Comparison of ENCODE assay signal across 23 mouse cellular contexts in genomic region chr19:23486631-23487270, GRCm38 (mm10). TPM values are rescaled to one million over a fixed set of nuclear protein-coding genes. Genes with fewer than 3 reads are reported as not detected.
A peak's percentile ranks its signal among the peaks of the same experiment; 100 is the strongest.
DNase-seq lines count a peak whose midpoint lies in the region; ATAC-seq and TF ChIP-seq lines count a peak whose summit lies in the region.
"Had no signal": no experiment of that assay in that cellular context is flagged by ENCODE, and none has a peak within 500 bp of the region (broad histone marks: within the 10 kb centered on the region; RNA-seq: fewer than 3 reads in every experiment).

No protein-coding gene starts in this region.

- H3K27ac ChIP-seq in gastrocnemius, adult 2 months = peak overlapping the region; percentile 24; the same call in 1 of the 2 replicates
- peak overlapping the region; percentile 54; the same call in 1 of the 2 replicates for H3K27ac ChIP-seq in lung, embryonic 14.5 days (ENCODE audit: low read depth)
- no peak overlapping the region for H3K27ac ChIP-seq in hindbrain, embryonic 11.5 days (ENCODE audit: low read depth, low read length)
- H3K27ac ChIP-seq: embryonic facial prominence, embryonic 12.5 days; forebrain, embryonic 12.5 days; heart, embryonic 13.5 days; hindbrain, embryonic 13.5 days; hindbrain, postnatal 0 days had no signal

- DNase-seq in gastrocnemius, adult 2 months = no peak
- no peak for DNase-seq in gastrocnemius, postnatal 36 days
- peak; percentile 80 for DNase-seq in lung, embryonic 14.5 days
- no peak for DNase-seq in lung, postnatal 14 days
- peak; percentile 54 for DNase-seq in lung, postnatal 36 days
- no peak for DNase-seq in cerebellum, adult 9-11 months
- DNase-seq in hindbrain, embryonic 11.5 days (ENCODE audit: low spot score) = no peak
- DNase-seq: adrenal gland, adult 8-10 months; B cell, adult 2 months; cerebellum, adult 11 months; cerebellum, adult 8-10 months; cerebellum, postnatal 25 days; gastrocnemius, postnatal 14 days; heart, postnatal 4 days had no signal

- no peak overlapping the region for H3K9ac ChIP-seq in lung, embryonic 14.5 days
- no peak overlapping the region for H3K9ac ChIP-seq in hindbrain, embryonic 11.5 days (ENCODE audit: low read depth, low read length)
- H3K9ac ChIP-seq: embryonic facial prominence, embryonic 12.5 days; forebrain, embryonic 12.5 days; heart, embryonic 13.5 days; hindbrain, embryonic 13.5 days had no signal

- intact Hi-C loops in gastrocnemius, adult 2 months (cut with DNase I) = no loop called here
- intact Hi-C loops in gastrocnemius, postnatal 36 days (cut with DNase I) = no loop called here

- H3K4me2 ChIP-seq in lung, embryonic 14.5 days = no peak overlapping the region
- no peak overlapping the region for H3K4me2 ChIP-seq in hindbrain, embryonic 11.5 days (replicated peaks; ENCODE audit: low read depth, low read length)
- H3K4me2 ChIP-seq: embryonic facial prominence, embryonic 12.5 days; forebrain, embryonic 12.5 days; heart, embryonic 13.5 days; hindbrain, embryonic 13.5 days had no signal

- ATAC-seq in lung, embryonic 14.5 days (ENCODE audit: insufficient read depth) = peak; percentile 85
- ATAC-seq in hindbrain, embryonic 11.5 days (ENCODE audit: low FRiP score) = no peak
- ATAC-seq: CD4-positive, CD25-positive, alpha-beta regulatory T cell, adult 4 months; forebrain, embryonic 16.5 days; hindbrain, postnatal 0 days had no signal

- H3K4me3 ChIP-seq in gastrocnemius, adult 2 months = no peak overlapping the region
- H3K4me3 ChIP-seq in lung, embryonic 14.5 days (ENCODE audit: low read depth, low read length) = no peak overlapping the region
- no peak overlapping the region for H3K4me3 ChIP-seq in hindbrain, embryonic 11.5 days (ENCODE audit: low read depth, low read length)
- H3K4me3 ChIP-seq: embryonic facial prominence, embryonic 12.5 days; forebrain, embryonic 12.5 days; heart, embryonic 13.5 days; hindbrain, embryonic 13.5 days had no signal

- WGBS in lung, embryonic 14.5 days = 41% methylated on average over 6 of the region's 6 CpGs
- 82% methylated on average over 6 of the region's 6 CpGs for WGBS in hindbrain, embryonic 11.5 days

- TF ChIP-seq CTCF in gastrocnemius, adult 2 months (IDR thresholded peaks at IDR 0.05) = no peak
- TF ChIP-seq CTCF in lung, embryonic 14.5 days (IDR thresholded peaks at IDR 0.05; ENCODE audit: low read depth) = no peak

- no peaks in the 10 kb centered on the region for H3K9me3 ChIP-seq in lung, embryonic 14.5 days (ENCODE audit: low read depth, low read length)
- H3K9me3 ChIP-seq in hindbrain, embryonic 11.5 days (ENCODE audit: control insufficient read depth, low read length) = no peaks in the 10 kb centered on the region
- H3K9me3 ChIP-seq: embryonic facial prominence, embryonic 12.5 days; forebrain, embryonic 12.5 days; G1E; heart, embryonic 13.5 days; hindbrain, embryonic 13.5 days had no signal

- H3K36me3 ChIP-seq in lung, embryonic 14.5 days (ENCODE audit: insufficient read depth) = no peaks in the 10 kb centered on the region
- H3K36me3 ChIP-seq in hindbrain, embryonic 11.5 days (ENCODE audit: control insufficient read depth, insufficient read depth, low read length) = no peaks in the 10 kb centered on the region
- H3K36me3 ChIP-seq: embryonic facial prominence, embryonic 12.5 days; forebrain, embryonic 12.5 days; G1E; heart, embryonic 13.5 days; hindbrain, embryonic 13.5 days had no signal

- H3K4me1 ChIP-seq in lung, embryonic 14.5 days (ENCODE audit: insufficient read depth) = no peaks in the 10 kb centered on the region; the same call in 1 of the 2 replicates
- no peaks in the 10 kb centered on the region for H3K4me1 ChIP-seq in hindbrain, embryonic 11.5 days (replicated peaks; ENCODE audit: control insufficient read depth, insufficient read depth, low read length)
- H3K4me1 ChIP-seq: forebrain, embryonic 12.5 days; hindbrain, embryonic 13.5 days had no signal

- H3K27me3 ChIP-seq in lung, embryonic 14.5 days (ENCODE audit: insufficient read depth, low read length) = no peaks in the 10 kb centered on the region
- no peaks in the 10 kb centered on the region for H3K27me3 ChIP-seq in hindbrain, embryonic 11.5 days (ENCODE audit: control insufficient read depth, insufficient read depth, low read length)
- H3K27me3 ChIP-seq: embryonic facial prominence, embryonic 12.5 days; forebrain, embryonic 12.5 days; heart, embryonic 13.5 days; hindbrain, embryonic 13.5 days had no signal

RNA-seq across cellular contexts. Expression of gene Mamdc2, which starts 38.5 kb away (rescaled TPM):
- 1 to 10 TPM; 1.1 TPM for total RNA-seq in gastrocnemius, adult 2 months (2021)
- under 1 TPM; 0.89 to 0.92 TPM for total RNA-seq in gastrocnemius, postnatal 36 days (2021)
- polyA plus RNA-seq in lung, embryonic 14.5 days (2014; fragmentation: Nextera tagmentation; extraction: Ambion mirVana) = 3.1 and 3.8 TPM in 2 replicates
- 1.1 and 1.5 TPM in 2 replicates for polyA plus RNA-seq in hindbrain, embryonic 11.5 days (2014; fragmentation: Nextera tagmentation; extraction: Ambion mirVana)
- total RNA-seq: granulocyte monocyte progenitor cell, adult 5-6 weeks had no signal
- polyA plus RNA-seq: CD4-positive, CD25-positive, alpha-beta regulatory T cell, adult 4 months; G1E had no signal

Comparison
In these comparisons a context has a peak if more than half of its experiments do, and no peak if none do; other contexts are left out.
1. DNase-seq: peak in lung, embryonic 14.5 days (single experiment) and lung, postnatal 36 days (single experiment); none in gastrocnemius, adult 2 months (single experiment), gastrocnemius, postnatal 36 days (0 of 2), lung, postnatal 14 days (single experiment), cerebellum, adult 9-11 months (single experiment) and hindbrain, embryonic 11.5 days (single experiment).